Mouse (Mus musculus): ENCODE results near the gene Slc35b1.

The Slc35b1 gene

DNA sequence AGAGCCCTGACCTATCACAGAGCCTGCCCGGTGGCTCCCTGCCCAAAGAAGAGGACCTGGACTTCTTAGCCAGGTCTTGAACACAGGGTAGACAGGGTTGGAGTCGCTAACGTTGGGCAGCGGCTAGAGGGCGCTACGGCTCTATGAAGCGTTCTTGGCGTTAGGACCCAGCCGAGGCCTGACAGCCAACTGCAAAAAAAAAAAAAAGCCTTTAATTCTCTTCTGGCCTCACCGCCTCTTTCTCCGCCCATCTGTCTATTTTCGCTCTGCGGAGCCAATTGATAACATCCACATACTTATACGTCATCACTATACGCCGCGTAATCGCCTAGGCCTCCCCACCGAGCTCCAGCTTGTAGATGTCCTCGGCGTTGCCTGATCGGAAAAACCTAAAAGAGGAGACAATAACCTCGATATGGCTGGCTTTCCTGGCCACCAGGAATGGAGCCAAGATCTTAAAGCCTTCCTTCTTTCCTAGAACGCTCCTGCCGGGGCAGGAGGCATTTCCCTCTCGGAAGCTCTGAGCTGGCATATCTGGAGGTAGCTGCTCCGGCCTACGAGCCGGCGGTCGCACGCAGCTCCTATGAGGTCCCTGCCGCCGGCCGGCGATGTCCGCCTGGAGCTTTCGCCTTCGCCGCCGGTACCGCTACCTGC, at the start of gene Slc35b1:
Gene Slc35b1 (plus strand): TSS at position 374 of the 654 bp plus-strand sequence.
- peak; percentile 98 for DNase-seq (ENCODE audit: low spot score)

DNA sequence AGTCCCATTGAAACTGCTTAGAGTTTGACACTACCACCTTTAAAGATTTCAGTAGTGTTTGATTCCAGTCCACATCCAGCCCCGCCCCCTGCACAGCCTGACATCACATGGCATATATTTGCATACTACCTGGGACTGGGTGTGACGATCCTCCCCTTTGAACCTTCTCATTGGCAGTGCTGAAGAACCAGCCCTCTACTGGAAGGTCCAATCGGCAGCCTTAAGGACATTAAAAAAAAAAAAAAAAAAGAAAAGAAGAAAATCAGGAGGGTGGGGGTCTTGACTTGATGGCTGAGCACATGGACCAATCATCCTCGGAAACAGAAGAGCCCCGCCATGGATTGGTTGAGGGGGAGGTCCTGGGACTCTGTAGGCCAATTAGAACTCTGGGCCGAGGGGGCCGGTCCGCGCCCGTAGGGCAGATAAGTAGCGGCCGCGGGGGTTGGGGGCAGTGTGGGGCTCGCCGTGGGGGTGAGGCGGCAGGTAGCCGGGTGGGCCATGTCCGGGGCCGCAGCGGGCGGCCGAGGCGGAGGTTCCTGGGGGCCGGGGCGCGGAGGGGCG, 47.8 kb upstream of the Slc35b1 start, which contains the start of gene Fam117a:
Gene Fam117a (plus strand): TSS at position 451 of the 561 bp plus-strand sequence.
- peak; percentile 90 for DNase-seq (ENCODE audit: low spot score)

DNA sequence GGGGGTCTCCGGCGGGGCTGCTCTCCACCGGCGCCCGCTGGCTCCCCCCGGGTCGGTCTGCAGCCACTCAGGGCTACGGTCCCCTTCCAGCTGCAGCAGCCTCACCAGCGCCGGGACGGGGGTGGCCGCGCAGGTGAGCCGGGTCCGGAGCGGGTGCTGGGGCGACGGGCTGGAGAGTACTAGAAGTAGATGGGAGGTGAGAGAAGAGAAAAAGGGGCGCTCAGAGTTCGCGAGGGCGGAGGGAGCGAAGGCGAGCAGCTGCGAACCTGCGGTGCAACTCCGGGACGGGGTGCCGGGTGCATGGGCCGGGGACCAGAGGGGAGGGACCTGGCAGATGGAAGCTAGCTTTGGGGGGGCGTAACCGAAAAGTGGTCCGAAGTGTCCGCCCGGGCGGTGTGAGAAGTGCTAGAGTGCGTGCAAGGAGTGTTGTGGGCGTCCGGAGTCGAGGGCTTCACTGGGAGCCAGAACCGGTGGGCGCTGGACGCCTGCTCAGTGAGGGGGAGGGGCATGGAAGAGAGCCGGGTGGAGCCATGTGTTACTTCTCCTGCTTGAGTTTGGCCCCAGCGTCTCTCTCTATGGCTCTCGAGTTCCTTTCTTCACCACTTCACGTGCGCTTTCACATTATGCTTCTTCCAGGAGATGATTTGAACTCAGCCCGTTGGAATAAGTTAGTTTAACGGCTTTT, 47.2 kb upstream of the Slc35b1 start:
- DNase-seq (ENCODE audit: low spot score) = peak; percentile 62

DNA sequence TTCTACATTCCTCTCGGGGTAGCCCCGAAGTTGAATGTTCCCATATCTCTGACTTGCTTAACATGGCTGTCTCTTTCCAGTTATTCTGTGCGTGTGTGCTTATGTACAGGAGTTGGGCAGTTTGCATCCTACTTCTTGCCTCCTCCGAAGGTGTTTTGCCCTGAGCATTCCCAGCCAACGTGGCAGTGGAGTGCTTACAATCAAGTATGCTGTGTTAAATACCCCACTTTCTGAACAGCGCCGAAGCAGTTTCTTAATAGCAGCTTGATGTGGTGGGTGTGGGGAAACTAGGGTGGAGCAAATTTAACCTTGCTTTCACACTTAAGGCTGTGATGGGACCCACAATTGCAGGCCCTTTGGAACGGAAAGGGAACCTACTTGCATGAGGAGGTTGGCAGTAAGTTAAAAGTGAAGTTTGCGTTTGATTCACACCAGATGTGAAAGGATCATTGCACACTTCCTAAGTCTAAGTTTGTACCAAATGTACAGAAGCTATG, 46.6 kb upstream of the Slc35b1 start:
- DNase-seq (ENCODE audit: low spot score) = no peak

DNA sequence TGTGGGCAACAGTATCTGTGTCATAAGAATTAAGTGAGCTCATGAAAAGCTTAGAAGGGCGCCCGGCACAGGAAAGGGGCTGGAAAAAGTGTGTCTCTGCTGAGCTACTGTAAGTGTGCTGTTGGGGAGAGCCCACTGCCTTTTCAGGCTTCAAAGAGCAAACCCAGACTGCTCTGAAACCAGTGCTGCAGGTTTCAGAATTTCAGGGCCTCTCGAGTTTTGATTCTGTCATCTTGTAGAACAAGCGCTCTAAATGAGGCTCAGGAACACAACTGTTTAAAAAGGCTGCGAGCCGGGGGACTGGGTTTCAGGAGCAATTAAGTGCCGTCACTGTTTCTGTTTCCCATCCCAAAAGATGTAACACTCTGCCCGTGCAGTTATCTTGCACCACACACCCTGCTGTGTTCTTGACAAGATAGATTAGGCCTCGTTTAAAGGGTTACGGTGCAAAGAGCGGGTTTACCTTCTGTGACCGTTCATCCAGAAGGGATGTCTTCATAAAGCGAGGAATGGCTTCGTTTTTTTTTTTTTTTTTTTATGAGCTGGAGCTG, 44.9 kb upstream of the Slc35b1 start:
- DNase-seq (ENCODE audit: low spot score) = peak; percentile 93

DNA sequence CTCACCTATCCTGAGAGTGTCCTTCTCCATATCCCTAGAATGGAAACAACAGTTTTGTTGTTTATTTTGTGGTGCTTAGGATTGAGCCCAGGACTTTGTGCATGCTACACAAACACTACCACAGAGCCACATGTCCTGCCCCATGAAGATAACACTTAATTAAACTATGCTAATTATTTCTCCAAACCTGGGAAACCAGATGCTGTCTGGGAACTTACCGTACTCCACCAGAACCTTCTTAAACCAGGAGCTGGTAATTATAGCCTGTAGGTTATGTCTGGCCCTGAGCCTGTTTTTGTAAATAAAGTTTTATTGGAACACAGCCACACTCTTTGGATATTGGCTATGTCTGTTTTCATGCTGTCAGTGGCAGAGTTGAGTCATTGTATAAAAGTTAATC, 44.2 kb upstream of the Slc35b1 start:
- DNase-seq (ENCODE audit: low spot score) = no peak

DNA sequence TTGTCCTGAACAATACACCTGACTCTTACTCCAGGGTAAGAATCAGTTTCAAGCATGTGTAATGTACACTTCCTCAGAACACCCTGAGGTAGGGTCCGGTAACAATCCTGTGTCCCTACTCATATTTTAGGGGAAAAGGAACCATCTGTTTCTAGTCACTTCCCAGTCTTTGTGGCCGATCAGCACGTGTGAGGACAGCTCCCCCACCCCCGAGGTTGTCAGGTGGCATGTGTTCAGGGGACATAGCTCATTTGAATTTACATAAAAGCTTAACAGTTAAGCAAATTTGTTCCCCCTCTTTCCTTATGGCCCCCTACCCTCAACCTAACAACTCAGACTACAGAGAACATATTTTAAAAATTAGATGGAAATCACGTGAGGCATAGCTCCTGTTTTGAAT, 43.8 kb upstream of the Slc35b1 start:
- DNase-seq (ENCODE audit: low spot score) = no peak

DNA sequence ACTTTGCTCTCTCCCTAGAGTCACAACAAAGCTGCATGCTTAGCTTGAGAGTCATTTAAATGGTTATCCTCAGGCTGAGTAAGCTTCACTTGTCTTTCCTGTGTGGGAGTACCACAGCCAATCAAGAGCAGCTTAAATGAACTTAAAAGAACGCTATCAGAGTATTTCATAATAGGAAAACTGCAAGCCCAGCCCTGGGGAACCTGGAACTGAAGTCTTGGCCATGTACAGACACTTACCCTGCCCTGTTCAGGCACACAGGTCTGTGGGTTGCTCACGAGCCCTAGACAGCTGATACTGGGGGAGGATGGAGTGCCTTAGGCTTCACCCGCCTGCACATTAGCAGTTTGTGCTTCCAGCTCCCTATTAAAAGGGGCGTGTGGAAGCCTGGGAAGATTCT, 41.3 kb upstream of the Slc35b1 start:
- DNase-seq (ENCODE audit: low spot score) = no peak

DNA sequence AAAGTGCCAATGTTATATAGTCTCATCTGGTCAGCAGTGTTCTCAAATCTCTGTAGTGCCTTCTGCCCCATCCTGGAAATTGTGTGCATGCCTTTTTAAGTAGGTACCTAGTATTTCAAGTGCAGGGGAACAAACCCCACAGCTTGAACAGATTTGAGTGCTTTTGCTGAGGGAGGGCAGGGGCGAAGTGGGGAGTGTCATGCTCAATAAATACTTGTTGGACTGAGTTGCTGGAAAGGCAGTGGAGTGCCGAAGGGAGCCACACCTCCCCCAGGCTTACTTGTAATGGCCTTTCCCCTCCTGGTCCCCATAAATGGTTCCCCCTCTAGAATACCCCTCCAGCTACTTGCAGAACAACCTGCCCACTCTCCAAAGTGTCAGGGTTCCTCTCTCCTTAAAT, 40.3 kb upstream of the Slc35b1 start:
- no peak for DNase-seq (ENCODE audit: low spot score)

DNA sequence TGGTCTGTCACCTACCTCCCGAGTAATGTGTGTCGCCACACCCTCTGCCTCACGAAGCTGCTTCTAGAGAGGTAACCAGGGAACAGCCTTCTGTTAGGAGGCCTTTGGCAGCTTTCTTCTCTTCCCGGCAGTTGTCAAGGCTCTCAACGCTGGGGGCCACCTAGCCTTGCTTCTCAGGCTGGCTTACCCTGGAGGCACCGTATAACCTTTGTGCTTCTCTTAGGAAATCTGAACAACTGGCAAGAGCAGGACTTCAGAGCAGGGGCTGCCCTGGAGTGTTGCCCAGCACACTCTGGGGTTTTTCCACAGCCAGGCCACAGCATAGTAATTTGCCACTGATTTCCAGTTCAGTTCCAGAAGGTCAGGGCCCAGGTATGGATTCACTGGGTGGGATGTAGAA, 34.2 kb upstream of the Slc35b1 start:
- no peak for DNase-seq (ENCODE audit: low spot score)

DNA sequence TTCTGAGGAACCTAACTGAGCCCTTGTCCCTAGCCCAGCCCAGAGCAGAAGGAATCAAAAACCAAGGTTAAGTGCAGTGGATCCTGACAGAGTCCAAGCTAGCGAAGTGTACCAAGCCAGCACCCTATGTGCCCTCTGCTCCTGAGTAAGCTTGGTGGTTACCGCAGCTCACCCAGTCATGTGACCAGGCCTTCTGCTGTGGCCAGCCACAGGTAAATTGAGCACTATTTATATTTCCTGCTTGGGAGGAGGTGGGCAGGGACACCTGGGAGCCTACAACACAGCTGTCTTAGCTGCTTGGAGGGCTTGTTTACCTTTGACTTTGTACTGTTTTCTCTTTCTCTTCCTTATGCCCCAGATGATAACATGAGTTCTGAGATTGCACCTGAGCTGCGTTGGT, 33.5 kb upstream of the Slc35b1 start:
- no peak for DNase-seq (ENCODE audit: low spot score)

DNA sequence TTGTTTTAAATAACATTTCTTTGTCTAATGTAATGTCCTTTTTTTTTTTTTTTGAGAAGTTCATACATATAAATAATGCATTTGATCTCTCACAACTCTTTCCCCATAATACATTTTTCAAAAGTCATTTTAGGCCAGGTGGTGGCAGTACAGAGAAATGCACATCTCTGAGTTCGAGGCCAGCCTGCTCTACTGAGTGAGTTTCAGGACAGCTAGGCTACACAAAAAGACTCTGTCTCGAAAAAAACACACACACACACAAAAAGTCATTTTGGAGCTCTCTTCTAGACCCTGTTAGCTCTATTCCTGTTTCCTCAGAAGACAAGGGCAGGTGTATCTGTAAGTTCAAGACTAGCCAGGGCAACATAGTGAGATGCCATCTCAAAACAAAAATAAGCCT, 31.8 kb upstream of the Slc35b1 start:
- no peak for DNase-seq (ENCODE audit: low spot score)

DNA sequence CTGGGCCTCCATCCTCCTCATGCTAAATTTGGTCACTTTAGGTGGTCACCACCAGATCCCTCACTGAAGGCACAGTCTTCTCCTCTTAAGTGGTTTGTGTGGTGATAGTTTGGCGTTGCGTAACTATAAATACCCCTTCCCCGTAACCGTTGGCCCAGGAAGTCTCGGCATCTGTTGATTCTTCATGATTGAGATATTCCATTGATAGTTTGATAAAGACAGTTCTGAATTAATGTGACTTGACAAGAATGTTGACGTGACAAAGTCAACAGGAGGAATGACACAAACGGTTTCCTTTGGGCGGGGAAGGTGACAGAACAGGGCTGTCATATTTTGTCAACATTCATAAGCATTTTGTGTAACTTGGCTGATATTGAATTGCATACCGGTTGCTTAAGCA, 31.3 kb upstream of the Slc35b1 start:
- DNase-seq (ENCODE audit: low spot score) = no peak

DNA sequence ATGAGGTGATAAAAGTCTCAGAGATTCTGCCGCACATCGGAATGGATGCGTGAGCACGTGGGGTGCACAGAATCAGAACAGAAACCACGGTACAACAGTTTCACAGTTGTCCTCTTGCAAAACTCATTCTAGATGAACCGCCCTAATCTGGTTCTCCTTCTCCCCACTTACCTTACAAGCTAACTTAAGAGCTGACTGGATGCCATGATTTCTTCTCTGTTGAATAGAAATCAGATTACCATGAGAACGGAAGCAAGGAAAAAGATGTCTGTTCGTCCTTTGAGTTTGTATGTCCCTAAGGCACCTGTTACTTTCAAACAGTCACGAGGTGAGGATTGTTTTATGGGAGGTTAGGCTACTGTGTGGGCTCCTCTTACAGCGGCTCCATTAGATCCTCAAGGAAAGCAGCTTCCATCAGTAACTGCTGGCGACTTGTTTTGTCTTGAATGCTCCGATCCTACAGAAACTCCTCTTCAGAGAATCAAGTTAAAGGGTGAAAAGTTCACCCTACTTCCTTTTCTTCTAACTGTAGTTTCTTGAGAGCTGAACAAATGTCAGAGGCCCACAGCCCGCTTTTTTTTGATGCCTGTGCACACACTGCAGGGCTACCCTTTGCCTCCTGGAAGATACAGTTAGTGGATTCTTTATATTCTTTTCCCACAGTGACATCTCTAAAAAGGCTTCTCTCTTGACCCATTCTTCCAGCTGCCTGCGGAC, 30.1 kb upstream of the Slc35b1 start:
- DNase-seq (ENCODE audit: low spot score) = no peak

DNA sequence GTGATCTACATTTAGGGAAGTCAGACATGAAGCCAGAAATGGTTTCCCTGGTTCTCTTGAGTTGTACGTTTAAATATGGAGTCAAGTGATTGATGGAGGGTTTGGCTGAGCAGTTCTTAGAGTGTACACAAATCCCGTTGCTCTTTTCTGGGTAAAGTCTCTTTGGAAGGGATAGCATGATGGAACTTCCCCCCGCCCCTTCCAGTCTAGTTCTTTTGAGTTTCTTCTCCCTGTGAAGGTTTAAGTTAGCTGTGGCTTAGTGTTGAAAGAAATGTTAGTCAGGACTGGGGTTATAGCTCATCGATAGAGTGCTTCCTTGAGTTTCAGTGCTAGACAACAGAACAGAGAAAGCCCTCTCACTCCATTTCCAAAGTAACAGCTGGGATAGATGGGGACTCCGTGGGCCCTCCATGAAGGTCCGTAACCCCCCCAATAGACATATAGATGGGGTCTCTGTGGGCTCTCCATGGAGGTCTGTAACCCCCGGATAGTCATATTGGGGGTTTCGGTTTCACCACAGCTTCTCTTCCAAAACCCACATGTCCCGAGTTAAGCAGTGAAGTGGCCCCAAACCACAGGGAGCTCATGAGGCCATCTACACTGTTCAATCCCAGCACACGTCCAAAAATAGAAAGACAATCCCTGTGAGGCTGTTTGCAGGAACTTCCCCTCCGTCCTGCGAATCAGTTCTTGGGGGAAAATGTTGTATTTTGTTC, 29.4 kb upstream of the Slc35b1 start:
- no peak for DNase-seq (ENCODE audit: low spot score)

DNA sequence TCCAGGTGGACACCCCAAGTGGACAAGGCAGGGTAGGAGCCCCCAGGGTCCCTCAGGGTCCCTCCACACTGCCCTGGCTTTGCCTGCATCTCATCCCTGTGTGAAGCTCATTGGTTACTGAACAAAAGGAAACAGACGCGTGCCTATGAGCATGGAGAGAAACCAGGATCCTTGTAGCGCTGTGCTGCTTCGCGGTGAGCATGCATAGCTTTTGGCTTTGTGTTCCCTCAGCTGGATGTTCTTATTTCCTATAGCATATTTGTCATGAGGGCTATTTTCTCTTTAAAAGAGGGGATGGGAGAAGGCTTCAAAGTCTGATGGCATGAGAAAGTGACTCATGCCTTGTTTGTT, 28.9 kb upstream of the Slc35b1 start:
- no peak for DNase-seq (ENCODE audit: low spot score)

DNA sequence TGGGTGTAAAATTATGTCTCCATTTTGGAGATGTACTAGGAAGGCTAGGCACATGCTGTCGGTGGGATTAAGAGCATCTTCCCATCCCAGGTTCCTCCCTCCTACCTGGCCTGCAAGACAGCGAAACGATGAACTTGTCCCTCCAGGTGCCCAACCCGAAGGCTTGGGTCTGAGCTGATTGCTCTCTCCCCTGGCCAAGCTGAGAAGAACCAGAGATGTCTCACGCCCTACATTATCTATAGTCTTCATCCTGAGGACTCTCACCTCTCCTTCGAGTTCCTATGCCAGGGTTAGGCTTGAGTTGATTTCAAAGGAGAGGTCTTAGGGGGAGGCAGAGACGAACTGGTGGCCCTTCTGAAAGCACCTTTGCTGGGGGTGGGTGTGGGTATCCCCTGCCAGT, 28.5 kb upstream of the Slc35b1 start:
- peak; percentile 48 for DNase-seq (ENCODE audit: low spot score)

DNA sequence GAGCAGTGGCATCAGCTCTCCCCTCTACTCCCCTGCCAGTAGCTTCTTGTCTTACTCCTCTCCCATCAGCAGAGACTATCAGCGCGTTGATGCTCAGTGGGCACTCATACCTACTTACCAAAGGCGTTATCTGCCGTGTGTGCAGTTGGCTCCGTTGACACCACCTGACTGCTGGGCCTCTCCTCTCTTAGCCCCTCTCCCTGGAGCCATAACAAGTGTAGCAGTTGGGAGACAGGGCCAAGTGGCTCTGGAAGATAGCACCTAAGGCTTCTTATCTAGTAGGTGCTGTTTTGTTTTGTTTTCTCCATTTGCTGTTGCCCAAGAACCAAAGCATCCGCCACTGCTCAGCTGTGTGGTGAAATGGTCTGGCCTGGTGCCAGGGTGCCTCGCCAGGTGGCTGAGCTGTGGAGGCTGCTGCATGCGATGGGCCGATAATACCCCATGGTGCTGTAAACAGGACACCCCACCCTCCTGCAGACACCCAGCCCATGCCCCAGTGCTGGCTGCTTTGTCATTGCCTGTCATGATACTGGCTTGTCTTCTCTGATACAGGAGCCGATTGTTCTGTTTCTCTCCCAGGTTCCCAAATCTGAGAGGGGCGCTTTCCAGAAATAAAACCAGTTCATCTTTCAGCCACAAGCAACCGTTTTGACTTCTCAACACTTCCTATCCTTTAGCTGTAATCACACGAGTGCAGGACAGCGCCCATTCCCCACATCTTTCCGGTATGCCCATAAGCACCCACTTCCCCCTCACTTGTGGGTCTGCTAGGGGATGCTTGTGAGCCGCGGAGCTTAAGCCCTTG, 27.8 kb upstream of the Slc35b1 start:
- DNase-seq (ENCODE audit: low spot score) = peak; percentile 94

DNA sequence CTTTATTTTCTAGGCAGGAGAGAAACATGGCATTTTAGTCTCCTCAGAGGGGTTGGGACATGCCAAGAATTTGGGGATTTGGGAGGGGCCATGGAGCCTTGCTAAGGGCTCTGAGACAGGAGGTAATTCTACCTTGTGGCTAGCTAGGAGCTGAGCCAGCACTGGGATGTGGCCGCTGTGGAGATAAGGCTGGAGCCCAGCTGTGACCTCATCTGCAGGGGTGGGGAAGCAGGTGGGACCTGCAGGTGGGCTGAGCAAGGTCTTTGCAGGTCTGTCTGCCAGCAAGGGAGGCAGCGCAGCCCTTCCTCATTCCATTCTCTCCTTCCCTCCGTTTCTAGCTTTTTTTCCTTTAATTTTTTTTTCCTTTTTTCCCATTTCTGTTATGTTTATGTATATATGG, 26.2 kb upstream of the Slc35b1 start:
- no peak for DNase-seq (ENCODE audit: low spot score)

DNA sequence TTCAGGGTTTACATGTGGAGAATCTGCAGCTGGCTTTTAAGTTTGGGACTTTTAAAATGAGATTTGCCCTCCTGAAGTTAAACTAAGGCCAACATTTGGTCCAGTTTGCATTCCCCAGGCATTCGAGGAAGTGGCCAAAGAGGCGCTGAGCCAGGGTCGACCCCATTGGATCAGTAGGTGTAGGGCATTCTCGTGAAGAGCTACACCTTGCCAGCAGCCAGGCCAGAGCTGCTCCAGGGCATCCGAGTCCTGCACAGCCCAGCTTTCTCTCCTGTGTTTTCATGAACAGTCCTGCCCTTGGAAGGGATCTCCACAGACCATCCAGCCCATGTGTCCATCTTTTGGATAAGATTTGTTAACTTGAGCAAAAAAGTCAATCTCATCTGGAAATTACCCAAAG, 20.1 kb upstream of the Slc35b1 start:
- no peak for DNase-seq (ENCODE audit: low spot score)

DNA sequence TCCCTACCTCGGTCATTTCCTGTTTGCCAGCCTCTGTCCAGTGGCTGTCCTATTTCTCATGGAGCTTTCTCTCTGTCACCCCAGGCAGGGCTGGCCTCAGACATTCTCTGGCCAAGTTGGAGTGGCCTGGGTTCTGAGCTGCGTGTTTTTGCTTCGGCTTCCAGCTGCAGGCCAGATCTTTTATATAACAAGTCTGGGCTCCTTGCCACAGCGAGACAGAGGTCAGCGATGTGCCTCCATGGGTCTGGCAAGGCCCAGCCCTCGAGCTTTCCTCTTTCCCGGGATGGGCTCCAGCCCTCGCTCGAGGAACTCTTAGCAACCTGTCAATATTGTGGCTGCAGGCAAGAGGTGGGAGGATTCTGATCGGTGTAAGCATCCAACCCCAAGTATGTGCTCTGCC, 18.9 kb upstream of the Slc35b1 start:
- DNase-seq (ENCODE audit: low spot score) = no peak

All from c-Kit-positive CD71-positive TER-119-positive erythroid progenitor cells, embryonic 14.5 days (primary cell).